Mouse (Mus musculus) kidney, embryonic 14.5 days (tissue): ENCODE measurements around the gene Lrrc51. TPM values are rescaled to one million over a fixed set of nuclear protein-coding genes. Genes with fewer than 3 reads are reported as not detected.

Source experiments
- ATAC-seq: fragments of 200-750 bp; cut with Nextera tagmentation; 2 replicates; pipeline ENCODE4 v1.8.0; 2017; ENCODE audit warnings: moderate number of reproducible peaks, mild to moderate bottlenecking, moderate TSS enrichment, moderate library complexity; ENCODE audit not compliant: low FRiP score, low TSS enrichment
- H3K27ac ChIP-seq: fragments of 300-500 bp; sonication (generic); 2 replicates; pipeline ENCODE4 v1.5.1; 2014; ENCODE audit warnings: low read depth, mild to moderate bottlenecking, low read length, moderate library complexity, mixed read lengths
- H3K27me3 ChIP-seq: fragments of 300-500 bp; sonication (generic); 2 replicates; pipeline ENCODE4 v1.6.1; 2014; ENCODE audit warnings: mild to moderate bottlenecking, low read length; ENCODE audit not compliant: control insufficient read depth, insufficient read depth
- H3K36me3 ChIP-seq: fragments of 300-500 bp; sonication (generic); 2 replicates; pipeline ENCODE4 v1.6.1; 2014; ENCODE audit warnings: low read length, mixed read lengths; ENCODE audit not compliant: control insufficient read depth, insufficient read depth
- H3K4me1 ChIP-seq: fragments of 300-500 bp; sonication (generic); 2 replicates; pipeline ENCODE4 v1.6.1; 2014; ENCODE audit warnings: low read length, mixed read lengths; ENCODE audit not compliant: control insufficient read depth, insufficient read depth
- H3K4me2 ChIP-seq: fragments of 300-500 bp; sonication (generic); replicated peaks from 2 replicates; pipeline ENCODE4 v1.6.1; 2014; ENCODE audit warnings: low read depth, mild to moderate bottlenecking, low read length
- H3K4me3 ChIP-seq: fragments of 300-500 bp; sonication (generic); 2 replicates; pipeline ENCODE4 v1.5.1; 2014; ENCODE audit warnings: mild to moderate bottlenecking, low read length
- H3K9ac ChIP-seq: fragments of 300-500 bp; sonication (generic); 2 replicates; pipeline ENCODE4 v1.6.1; 2014; ENCODE audit warnings: low read depth, mild to moderate bottlenecking, low read length, moderate library complexity
- H3K9me3 ChIP-seq: fragments of 300-500 bp; sonication (generic); 2 replicates; pipeline ENCODE4 v1.6.1; 2016; ENCODE audit warnings: low read length; ENCODE audit not compliant: control insufficient read depth
- WGBS: fragments of 180-500 bp; shearing (Covaris S2); extraction: QIAGEN DNeasy Blood & Tissue Kit; methylation state at CpG from one replicate; pipeline ENCODE4 v1.1.7; 2014; 5-methylcytosine and 5-hydroxymethylcytosine counted together
- polyA plus RNA-seq: library from polyadenylated mRNA; unstranded; fragments of >200 nt; fragmentation: Nextera tagmentation; extraction: Ambion mirVana; gene quantifications from 2 replicates; pipeline ENCODE4 v1.2.1, GENCODE M21; 2014

Lrrc51 gene
- polyA plus RNA-seq, 1 experiment from 2014 or later: 10.0 TPM

DNA sequence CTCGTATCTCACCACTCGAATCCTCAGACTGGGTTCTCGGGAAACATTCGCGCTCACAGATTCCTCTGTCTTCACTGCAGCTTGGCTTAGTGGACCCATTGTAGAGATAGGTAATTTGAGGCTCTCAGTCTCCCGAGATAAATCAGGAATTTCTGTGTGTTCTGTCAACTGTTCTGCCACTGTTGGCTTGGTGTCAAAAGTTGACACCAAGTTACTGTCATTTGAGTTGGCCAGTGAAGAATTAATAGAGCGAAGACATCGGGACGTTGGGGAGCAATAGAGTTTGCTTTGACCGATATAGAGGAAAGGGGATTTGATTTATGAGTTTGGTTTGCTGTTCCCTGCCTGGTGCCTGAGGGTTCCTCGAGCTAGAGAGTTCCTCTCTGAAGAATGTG, 27.4 kb downstream of the Lrrc51 start, which contains the start of gene Tomt:
Gene Tomt, minus strand, starts transcription at position 73 of the 395 bp plus-strand sequence.
- 6% methylated on average over 11 of the region's 11 CpGs for WGBS
- no peak for ATAC-seq
- peak within 1 kb of the TSS; percentile 54 for H3K4me3 ChIP-seq
- H3K9ac ChIP-seq: peak within 1 kb of the TSS; percentile 81
- H3K27ac ChIP-seq: peak within 1 kb of the TSS; percentile 80
- no peaks in the 10 kb centered on the region for H3K27me3 ChIP-seq
- H3K36me3 ChIP-seq: peaks cover 23% of the 10 kb centered on the region
- H3K4me1 ChIP-seq: peaks cover 18% of the 10 kb centered on the region
- peak within 1 kb of the TSS; percentile 63 for H3K4me2 ChIP-seq
- 0 out of 2 replicates have a peak, but pooled peaks cover 3% of the 10 kb centered on the region for H3K9me3 ChIP-seq

- Histone ChIP-seq H3K36me3 (peaks cover 18% of the 10 kb centered on the region), H3K4me2 (peak within 1 kb of the TSS; percentile 63), H3K27ac (peak within 1 kb of the TSS; percentile 80), H3K4me1 (peaks cover 18% of the 10 kb centered on the region), H3K9ac (peak within 1 kb of the TSS; percentile 81), H3K27me3 (no peaks in the 10 kb centered on the region), H3K9me3 (0 out of 2 replicates have a peak, but pooled peaks cover 3% of the 10 kb centered on the region), H3K4me3 (peak within 1 kb of the TSS; percentile 54)
- ATAC-seq: peak; percentile 98
- WGBS: under 1% methylated on average over 60 of the region's 61 CpGs
Observed at GRCm38 (mm10) chr7:101905561-101906286, 28.0 kb downstream of the Lrrc51 start, which contains the start of gene Lamtor1. TSS of gene Lamtor1 (plus strand) at chr7:101905904.

GRCm38 (mm10) chr7:101902846-101903245, 30.8 kb downstream of the Lrrc51 start:
- Histone ChIP-seq H3K9ac (no peak overlapping the region), H3K4me3 (no peak overlapping the region), H3K4me2 (no peak overlapping the region), H3K9me3 (0 out of 2 replicates have a peak, but pooled peaks cover 3% of the 10 kb centered on the region), H3K36me3 (peaks cover 6% of the 10 kb centered on the region; the same call in 1 of the 2 replicates), H3K4me1 (peaks cover 15% of the 10 kb centered on the region), H3K27ac (no peak overlapping the region), H3K27me3 (no peaks in the 10 kb centered on the region)
- ATAC-seq: no peak

DNA sequence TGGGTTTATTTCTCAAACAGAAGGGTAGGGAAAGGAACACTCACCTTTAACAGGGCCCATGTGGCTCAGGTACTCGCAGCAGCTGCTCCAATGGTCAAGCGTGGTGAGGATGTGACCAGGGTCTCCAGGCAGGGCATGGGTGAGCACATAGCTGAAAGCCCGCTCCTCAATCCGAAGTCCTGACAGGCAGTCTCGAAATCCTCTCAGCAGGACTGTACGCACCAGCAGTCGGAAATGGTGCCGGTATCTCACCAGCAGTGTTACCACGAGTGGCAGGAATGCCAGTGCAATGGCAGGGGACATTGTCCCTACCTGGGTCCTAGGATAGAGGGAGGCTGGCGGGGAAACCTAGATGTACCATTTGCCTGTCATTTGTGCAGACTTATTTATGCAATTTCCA, 31.7 kb downstream of the Lrrc51 start:
- H3K4me3 ChIP-seq: no peak overlapping the region
- 0 out of 2 replicates have a peak, but pooled peaks cover 3% of the 10 kb centered on the region for H3K9me3 ChIP-seq
- H3K27me3 ChIP-seq: no peaks in the 10 kb centered on the region
- no peak overlapping the region for H3K4me2 ChIP-seq
- ATAC-seq: no peak
- peaks cover 6% of the 10 kb centered on the region; the same call in 1 of the 2 replicates for H3K36me3 ChIP-seq
- peaks cover 12% of the 10 kb centered on the region for H3K4me1 ChIP-seq
- no peak overlapping the region for H3K9ac ChIP-seq
- H3K27ac ChIP-seq: no peak overlapping the region
- 94% methylated on average over 10 of the region's 10 CpGs for WGBS

DNA sequence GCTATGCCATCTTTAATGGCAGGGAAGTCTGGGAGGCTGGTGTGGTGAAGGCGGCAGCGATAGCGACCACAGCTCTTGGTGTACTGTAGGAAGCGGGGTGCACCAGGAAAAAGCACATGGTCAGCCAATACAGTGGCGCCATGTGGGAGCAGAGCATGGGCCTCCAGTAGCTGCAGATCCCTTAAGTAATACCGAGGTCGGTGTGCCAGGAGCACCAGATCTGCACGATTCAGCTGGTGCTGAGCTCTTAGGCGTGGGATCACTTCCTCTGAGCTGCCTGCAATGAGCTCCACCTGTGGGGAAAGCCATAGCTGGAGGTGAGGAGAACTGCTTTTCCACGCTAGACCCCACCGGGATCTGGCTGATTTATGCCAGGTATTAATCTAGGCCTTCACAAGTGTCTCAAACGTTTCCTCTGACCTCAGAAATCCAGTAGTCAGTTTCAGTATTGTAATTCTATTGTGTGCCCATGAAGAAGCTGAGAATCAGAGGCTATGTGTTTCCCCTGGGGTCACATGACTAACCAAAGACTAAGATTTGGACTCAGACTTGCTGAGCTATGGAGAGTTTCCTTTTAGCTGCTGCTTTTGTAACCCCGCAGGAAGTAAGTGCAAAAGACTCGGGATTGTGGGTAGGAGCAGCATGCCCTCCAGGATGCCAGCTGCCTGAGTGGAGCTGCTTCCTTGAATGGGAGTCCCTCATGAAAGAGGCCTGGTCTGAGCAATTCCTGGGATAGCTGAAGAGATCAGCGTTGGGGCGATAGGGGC, 33.2 kb downstream of the Lrrc51 start:
- Histone ChIP-seq H3K4me3 (no peak overlapping the region), H3K9me3 (0 out of 2 replicates have a peak, but pooled peaks cover 3% of the 10 kb centered on the region), H3K9ac (0 out of 2 replicates have a peak overlapping the region, but pooled peaks have one; percentile 4), H3K27ac (no peak overlapping the region), H3K27me3 (no peaks in the 10 kb centered on the region), H3K36me3 (peaks cover 6% of the 10 kb centered on the region; the same call in 1 of the 2 replicates), H3K4me1 (0 out of 2 replicates have a peak, but pooled peaks cover 7% of the 10 kb centered on the region), H3K4me2 (no peak overlapping the region)
- WGBS: 88% methylated on average over 16 of the region's 16 CpGs
- ATAC-seq: no peak

DNA sequence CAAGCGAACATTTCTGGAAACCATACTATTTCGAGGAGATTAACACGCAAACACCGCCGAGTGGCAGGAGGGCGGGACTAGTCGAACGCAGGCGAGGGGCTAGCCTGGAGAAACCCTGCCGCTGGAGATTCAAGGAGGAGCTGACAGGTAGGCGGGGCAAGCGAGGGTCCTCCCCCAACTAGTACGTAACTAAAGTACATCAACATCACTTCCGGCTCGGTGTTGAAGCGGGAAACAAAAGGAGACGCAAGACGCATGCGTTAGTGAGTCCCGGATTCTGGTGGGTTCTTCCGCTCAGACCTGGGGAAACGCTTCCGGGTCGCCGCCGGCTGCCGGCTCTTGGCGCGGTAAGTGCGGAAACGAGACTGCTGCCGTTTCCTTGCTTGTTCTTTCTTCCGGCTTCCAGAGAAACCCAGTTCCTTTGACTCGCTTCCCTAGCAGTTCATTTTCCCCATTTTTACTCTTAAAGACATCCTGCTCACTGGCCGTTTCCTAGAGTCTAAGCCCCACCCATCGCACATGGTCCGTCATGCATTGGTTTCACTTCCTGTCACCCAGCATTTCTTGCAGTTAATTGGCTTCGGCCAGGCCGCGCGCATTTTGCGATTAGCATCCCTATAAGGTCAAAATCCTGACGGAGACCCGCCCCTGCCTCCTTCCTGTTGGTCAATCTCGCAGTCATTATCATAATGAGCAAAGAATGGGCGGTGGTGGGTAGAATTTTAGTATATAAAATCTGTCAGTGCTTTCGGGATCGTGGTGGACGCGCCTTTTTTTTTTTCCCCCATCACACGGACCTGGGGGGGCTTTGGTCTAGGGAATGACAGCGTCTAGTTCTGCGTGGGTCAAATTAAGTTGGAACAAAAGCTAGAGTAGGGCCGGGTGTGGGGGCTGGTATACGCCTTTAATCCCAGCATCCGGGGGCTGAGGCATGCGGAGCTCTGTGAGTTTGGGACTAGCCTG, 37.3 kb downstream of the Lrrc51 start:
- peak; percentile 98 for ATAC-seq

GRCm38 (mm10) chr7:101895695-101896094, 38.0 kb downstream of the Lrrc51 start:
- Histone ChIP-seq H3K27ac (peak overlapping the region; percentile 47; the same call in 1 of the 2 replicates), H3K4me1 (0 out of 2 replicates have a peak, but pooled peaks cover 5% of the 10 kb centered on the region), H3K9me3 (no peaks in the 10 kb centered on the region), H3K4me2 (peak overlapping the region; percentile 30), H3K9ac (peak overlapping the region; percentile 44), H3K27me3 (no peaks in the 10 kb centered on the region), H3K4me3 (peak overlapping the region; percentile 59), H3K36me3 (peaks cover 6% of the 10 kb centered on the region; the same call in 1 of the 2 replicates)
- WGBS: 36% methylated on average over 9 of the region's 9 CpGs
- ATAC-seq: no peak

More for the DNA sequence above, 37.3 kb downstream of the Lrrc51 start:
- Histone ChIP-seq H3K27ac (peak overlapping the region; percentile 83), H3K36me3 (peaks cover 6% of the 10 kb centered on the region; the same call in 1 of the 2 replicates), H3K9me3 (no peaks in the 10 kb centered on the region), H3K27me3 (no peaks in the 10 kb centered on the region), H3K4me3 (peak overlapping the region; percentile 59), H3K4me1 (0 out of 2 replicates have a peak, but pooled peaks cover 5% of the 10 kb centered on the region), H3K9ac (peak overlapping the region; percentile 44), H3K4me2 (peak overlapping the region; percentile 47)
- under 1% methylated on average over 57 of the region's 57 CpGs for WGBS

DNA sequence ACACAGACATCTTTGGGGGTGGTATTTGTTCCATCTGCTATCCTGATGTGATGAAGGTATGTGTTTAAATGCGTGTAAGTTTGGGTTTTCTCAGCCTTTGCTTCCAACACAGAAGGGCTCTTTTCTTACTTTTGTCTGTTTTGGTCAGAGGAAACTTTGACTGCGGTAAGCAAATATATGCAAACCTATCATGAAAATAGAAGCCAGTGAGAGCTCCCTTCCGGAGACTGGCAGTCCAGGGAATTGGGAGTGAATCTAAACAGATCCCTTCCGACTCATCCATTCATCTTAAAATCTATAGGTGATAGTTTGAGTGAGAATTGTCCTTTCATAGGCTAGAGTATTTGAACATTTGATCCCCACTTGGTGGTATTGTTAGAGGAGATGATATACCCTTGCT, 45.2 kb downstream of the Lrrc51 start:
- H3K27me3 ChIP-seq: no peaks in the 10 kb centered on the region
- no peaks in the 10 kb centered on the region for H3K4me1 ChIP-seq
- no peaks in the 10 kb centered on the region for H3K36me3 ChIP-seq
- no peaks in the 10 kb centered on the region for H3K9me3 ChIP-seq
- H3K9ac ChIP-seq: no peak overlapping the region
- no peak overlapping the region for H3K4me3 ChIP-seq
- 87% methylated on average over 4 of the region's 4 CpGs for WGBS
- no peak for ATAC-seq
- no peak overlapping the region for H3K27ac ChIP-seq
- H3K4me2 ChIP-seq: no peak overlapping the region
